Mouse (Mus musculus): ENCODE results near the gene Actr8.
A peak's percentile ranks its signal among the peaks of the same experiment; 100 is the strongest.

Actr8 gene

DNA sequence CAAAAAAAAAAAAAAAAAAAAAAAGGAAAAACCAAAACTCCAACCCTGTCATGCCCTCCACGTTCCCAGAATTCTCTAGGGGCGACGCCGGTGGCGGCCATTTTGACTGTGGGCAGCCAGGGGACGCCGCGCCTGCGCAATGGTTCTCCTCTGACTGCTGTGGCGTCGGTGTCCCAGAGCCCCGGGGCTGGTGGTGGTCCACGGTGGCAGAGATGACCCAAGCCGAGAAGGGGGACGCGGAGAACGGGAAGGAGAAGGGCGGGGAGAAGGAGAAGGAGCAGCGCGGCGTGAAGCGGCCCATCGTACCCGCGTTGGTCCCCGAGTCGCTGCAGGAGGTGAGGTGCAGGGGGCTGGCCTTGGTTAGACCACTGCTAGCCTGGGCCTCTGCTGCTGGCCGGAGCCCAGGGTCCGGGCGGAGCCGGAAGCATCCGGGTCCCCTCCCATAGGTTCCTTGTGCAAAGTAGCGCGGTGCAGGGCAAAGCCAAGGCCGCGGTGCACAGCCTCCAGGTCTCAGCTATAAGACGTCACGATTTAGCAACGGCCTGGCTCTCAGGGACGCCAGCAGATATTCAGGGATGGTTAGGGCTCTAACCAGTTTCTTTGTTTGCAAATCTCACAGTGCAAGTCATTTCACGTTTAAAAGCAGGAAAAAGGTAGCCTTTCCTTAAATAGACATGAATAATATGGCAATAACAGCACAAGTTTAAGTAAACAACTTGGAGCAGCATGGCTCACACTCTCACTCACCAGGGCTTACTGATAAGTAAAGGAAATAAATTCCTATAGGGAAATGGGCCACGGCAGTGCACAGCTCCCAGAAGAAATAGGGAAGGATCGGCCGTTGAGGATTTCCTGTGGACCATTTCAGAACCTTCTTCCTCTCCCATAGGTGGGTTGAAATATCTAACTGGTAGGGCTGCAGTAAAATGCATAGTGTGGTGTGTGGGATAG, at the start of gene Actr8:
Actr8 (plus strand) TSS at position 84 of the 951 bp plus-strand sequence.
- TF ChIP-seq GATA4 (IDR thresholded peaks at IDR 0.05; ENCODE audit: insufficient replicate concordance, low read length), result no peak

DNA sequence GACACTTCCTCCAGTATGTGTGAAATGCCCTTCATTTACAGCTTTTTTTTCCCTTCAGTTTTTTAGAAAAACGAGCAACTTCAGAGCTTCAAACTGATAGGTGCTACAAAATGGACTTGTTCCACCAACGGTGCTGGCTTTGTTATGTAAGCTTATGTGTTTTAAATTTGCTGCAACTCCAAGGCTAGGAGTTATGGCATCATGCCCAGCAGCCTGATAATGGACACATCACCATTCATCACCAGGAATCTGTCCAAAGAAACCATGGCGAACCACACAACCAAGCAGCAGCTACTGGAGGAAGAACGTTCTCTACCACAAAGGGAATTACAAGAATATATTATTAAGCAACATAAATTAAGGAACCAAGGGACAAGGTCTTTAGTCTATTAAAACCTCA, 49.2 kb upstream of the Actr8 start:
- TF ChIP-seq GATA4 (IDR thresholded peaks at IDR 0.05; ENCODE audit: insufficient replicate concordance, low read length), result no peak

DNA sequence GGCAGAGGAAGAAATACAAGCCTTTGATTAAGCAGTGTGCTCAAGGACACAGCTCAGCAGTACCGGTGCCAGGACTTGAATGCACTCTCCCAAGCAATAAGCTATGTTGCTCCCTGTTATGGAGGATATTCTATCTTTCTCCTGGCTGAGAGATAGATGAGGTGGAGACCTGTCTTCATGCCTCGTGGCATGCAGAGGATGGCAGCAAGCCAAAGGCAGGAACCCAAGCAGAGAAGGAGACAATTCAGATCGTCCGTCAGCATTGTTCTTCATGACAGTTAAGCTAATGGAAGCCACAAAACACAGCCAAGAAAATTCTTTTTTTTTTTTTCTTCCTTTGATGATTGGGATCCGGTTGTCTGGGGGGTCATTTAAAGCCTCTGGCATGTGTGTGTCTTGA, 42.6 kb upstream of the Actr8 start:
- TF ChIP-seq GATA4 (IDR thresholded peaks at IDR 0.05; ENCODE audit: insufficient replicate concordance, low read length), result no peak

DNA sequence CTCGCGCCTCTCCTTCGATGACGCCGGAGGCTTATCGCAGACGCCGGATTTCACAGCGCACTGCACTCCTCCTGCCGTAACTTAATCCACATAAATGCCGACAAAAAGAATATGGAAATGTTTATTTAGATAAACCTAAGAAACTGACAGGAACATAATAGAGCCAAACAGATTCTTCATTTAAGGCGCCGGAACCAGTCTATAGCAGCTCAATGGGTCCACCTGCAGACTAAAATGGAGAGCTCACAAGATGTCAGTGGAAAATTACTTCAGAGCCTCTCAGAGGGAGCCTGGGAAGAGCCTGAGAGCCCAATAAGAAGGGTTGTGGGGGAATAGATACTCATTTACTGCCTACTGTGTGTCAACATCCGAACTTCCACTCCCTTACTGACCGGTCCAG, 40.7 kb upstream of the Actr8 start:
- no peak for TF ChIP-seq GATA4 (IDR thresholded peaks at IDR 0.05; ENCODE audit: insufficient replicate concordance, low read length)

DNA sequence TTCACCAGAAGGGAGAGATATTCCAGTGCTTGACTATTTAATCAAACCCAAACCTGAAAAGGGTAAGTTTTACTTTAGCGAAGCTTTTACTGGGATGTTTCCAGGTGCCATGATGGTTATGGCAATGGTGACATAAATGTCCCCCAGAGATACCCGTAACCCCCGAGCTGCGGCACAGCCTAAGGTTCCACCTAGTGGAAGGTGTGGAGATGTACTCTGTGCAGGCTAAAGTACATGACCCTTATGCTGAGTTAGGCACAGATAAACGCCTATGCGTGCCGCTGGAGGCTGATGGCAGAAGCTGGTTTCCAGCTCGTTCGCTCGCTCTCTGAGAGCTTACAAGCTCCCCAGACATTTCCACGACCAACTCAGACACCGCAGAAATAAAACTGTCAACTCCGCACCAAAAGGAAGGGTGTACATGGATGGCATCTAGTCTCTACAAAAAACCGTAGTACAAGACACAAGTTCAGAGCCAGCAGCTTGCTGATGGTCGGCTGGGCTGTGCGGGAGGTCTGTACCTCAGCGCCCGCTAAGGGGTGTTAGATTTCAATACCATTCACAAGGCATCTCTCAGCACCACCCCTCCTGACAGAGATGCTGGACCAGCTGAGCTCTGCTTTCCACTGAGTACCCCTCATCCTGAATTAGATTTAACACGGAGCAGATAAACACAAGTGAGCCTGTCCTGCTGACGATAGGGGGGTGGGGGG, 38.4 kb upstream of the Actr8 start:
- TF ChIP-seq GATA4 (IDR thresholded peaks at IDR 0.05; ENCODE audit: insufficient replicate concordance, low read length), result no peak

DNA sequence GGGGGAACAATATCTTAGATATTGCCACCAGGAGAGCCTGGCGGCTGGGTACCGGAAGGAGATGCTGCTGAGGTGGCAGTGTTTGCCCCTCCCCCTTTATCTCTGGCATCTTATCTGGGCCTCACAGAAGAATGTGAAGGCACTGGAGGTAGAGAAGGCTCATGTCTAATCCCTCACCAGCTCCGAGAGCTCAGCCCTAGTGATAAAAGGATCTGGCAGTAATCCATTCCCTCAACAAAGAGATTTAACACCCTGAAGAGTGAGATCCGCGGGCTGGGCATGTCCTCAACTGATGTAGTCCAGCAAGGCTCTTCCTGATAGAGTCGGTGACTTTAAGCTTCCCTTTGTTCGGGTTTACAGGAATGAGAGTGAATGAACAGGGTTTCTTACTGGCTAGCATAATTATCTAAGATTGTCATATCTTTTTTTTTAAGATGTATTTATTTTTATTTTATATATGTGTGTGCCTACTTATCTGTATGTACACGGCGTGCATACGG, 37.8 kb upstream of the Actr8 start:
- TF ChIP-seq GATA4 (IDR thresholded peaks at IDR 0.05; ENCODE audit: insufficient replicate concordance, low read length), result no peak

DNA sequence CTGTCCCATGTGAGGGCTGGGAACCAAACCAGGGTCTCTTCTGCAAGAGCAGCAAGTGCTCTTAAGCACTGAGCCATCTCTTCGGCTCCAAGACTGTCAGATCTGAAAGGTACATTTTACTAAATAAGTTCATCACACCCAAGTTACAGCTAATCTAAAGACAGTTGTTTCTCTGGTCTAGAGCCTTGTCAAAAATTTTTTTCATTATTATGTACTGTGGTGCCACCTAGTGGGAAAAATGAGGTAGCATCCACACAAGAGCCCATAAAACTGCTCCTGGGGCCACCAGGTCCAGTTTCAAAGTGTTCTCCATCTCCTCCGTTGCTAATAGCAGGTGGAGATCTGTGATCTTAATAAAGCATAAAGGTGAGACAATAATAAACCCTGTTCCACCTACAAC, 37.3 kb upstream of the Actr8 start:
- TF ChIP-seq GATA4 (IDR thresholded peaks at IDR 0.05; ENCODE audit: insufficient replicate concordance, low read length), result no peak

DNA sequence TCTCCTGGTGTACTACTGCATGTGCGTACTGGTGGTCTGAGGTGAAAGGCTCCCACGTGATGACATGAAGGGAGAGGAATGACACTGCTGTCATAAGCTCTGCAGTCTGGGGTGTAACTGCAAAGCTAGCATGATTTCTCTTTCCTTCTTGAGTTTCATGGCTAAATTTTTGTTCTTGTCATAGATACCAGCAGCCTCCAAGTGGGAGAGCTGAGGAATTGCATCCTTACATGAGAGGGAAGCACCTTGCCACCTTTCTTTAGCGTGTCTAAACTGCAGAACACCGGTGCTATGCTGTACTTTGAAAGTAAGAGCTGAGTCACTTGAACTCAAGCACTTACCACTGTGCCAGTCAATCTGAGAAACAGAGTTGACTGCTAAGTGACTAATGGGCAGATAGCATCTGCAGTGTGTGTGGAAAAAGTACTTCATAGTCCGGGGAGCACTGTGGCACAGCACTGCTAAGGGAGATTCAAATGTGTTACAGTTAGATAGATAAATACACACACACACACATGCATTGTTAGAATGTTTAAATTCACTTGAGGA, 31.3 kb upstream of the Actr8 start:
- TF ChIP-seq GATA4 (IDR thresholded peaks at IDR 0.05; ENCODE audit: insufficient replicate concordance, low read length), result no peak

DNA sequence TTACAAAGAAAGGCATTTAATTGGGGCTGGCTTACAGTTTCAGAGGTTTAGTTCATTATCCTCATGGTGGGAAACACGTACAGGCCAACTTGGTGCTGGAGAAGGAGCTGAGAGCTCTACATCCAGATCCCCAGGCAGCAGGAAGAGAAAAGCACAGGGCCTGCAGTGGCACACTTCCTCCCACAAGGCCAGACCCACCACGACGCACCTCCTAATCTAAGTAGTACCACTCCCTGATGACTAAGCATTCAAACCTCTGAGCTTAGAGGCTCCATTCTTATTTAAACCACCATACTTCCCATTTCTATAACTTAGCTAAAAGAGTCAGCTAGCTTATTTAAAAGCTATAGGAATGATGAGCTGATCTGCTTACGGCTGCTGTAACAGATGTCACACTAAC, 27.3 kb upstream of the Actr8 start:
- no peak for TF ChIP-seq GATA4 (IDR thresholded peaks at IDR 0.05; ENCODE audit: insufficient replicate concordance, low read length)

DNA sequence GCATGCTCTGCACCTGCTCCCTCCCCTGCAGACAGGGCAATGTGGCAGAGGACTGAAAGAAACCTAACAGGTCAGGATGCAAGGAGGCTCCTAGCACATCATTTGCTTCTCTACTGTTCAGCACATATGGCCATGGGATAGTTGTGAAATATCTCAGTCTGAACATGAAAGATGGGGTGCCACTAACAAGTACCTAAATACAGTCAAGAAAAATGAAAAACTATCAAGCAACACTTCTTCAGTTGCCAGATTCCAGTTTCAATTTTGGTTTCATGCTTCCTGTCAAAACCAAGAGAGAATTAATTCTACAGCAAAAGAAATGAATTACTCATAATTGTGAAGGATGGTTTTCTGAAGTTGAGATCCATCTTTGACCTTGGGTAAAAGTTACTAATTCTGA, 20.7 kb upstream of the Actr8 start:
- no peak for TF ChIP-seq GATA4 (IDR thresholded peaks at IDR 0.05; ENCODE audit: insufficient replicate concordance, low read length)

DNA sequence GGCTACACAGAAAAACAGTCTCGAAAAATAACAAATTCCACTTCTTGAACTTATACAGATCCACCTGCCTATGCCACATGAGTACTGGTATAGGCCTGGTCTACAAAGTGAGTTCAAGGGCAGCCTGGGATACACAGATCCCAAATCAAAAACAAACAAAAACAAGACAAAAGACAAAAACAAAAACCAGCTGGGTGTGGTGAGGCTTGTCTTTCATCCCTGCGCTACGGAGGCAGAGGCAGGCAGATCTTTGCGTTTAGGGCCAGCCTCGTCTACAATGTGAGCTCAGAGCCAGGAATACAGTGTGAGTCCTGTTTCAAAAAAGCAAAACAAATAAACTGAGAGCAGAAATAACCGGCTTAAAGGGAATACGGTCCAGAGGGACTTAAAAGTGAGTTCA, 10.5 kb upstream of the Actr8 start:
- no peak for TF ChIP-seq GATA4 (IDR thresholded peaks at IDR 0.05; ENCODE audit: insufficient replicate concordance, low read length)

DNA sequence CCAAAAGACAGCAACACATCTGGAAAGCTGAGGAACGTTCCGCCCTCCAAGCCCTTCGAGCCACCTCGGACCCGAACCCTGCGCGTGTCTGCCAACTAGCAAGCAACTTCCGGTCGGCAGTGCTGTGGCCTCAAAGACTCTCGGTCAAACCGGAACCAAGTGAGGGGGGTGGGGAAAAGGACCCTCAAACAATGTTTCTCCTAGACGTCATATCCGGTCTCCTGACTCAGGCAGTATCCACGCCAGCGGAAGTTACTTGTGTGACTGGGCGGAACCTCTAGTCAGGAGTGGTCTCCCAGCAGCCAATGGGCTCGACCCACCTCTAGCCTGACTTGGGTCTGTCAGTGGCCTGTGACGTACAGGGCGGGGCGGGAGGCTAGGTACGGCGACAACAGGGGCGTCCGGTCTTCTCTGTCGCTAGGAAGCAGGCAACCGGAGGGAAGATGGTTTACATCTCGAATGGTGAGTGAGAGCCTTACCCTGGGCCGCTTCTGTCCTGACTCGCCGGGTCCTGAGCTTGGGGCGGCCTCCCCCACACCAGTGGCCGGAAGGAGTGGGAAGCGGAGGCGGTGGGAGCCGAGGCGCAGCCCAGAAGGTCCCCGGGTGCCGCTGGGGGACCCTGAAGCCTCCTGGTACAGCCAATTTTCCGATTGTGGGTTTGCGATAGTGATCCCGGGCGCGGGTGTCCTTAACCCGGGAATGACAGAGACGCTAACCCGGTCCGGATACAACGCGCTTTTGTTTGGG, 9.9 kb upstream of the Actr8 start, which contains the start of gene Selenok:
Selenok (plus strand) TSS at position 234 of the 747 bp plus-strand sequence.
- TF ChIP-seq GATA4 (IDR thresholded peaks at IDR 0.05; ENCODE audit: insufficient replicate concordance, low read length), result no peak

DNA sequence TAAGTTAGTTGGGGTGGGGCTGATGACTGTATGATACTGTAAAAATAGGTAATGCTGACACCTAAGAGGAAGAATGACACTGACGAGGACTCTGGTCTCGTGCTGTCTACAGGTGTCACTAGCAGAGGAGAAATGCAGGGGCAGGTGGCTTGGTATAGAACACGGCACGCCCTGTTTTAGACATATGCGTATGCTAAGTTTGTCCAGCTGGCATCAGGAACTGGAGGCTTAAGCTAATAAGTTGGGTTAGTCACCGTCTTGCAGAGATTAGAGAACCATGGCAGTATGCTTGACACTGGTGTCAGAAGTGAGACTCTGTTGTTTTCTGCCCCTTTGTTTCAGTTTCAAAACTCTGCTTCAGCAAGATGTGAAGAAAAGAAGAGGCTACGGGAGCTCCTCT, 6.7 kb upstream of the Actr8 start:
- no peak for TF ChIP-seq GATA4 (IDR thresholded peaks at IDR 0.05; ENCODE audit: insufficient replicate concordance, low read length)

DNA sequence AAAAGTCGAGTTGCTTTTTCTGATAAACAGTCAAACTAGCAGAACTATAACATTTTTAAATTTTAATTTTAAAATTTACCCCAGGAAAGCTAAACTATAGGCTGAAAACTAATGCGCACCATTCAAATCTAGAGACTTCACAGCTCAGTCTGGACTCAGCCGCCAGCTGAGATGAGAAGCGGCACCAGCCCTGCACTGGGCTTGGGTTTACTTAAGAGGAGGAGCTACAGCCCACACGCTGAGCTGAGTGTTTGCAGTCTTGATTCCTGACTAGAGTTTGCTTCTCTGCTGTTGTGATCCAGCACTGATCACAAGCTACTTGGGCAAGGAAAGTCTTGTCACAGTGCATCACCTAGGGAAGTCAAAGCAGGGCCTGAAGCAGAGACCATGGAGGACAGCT, 6.1 kb upstream of the Actr8 start:
- no peak for TF ChIP-seq GATA4 (IDR thresholded peaks at IDR 0.05; ENCODE audit: insufficient replicate concordance, low read length)

DNA sequence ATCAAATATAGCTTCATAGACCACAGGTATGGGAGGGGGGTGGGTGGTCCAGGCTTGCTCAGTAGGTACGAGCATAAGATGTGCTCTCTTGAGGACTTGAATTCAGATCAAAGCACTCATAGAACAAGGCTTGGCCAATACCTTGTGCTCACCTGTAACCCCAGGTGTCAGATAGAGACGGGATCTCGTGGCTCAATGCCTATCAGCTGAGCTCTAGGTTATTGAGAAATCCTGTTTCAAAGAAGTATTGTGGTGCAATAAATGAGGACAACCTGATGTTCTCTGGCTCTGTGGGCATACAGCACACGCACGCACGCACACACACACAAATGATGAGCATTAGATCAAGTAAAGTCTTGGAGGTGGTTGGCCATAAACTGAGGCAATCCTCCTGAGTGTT, 1.2 kb upstream of the Actr8 start:
- peak; percentile 60; the same call in 1 of the 2 replicates for TF ChIP-seq GATA4 (IDR thresholded peaks at IDR 0.05; ENCODE audit: insufficient replicate concordance, low read length)

Measured in liver, adult (tissue).